Comparison of ENCODE assay signal across 12 mouse cellular contexts in genomic region chr1:92742881-92743621, GRCm38 (mm10).
DNase-seq lines count a peak whose midpoint lies in the region; ATAC-seq and TF ChIP-seq lines count a peak whose summit lies in the region.
"Had no signal": no experiment of that assay in that cellular context is flagged by ENCODE, and none has a peak within 500 bp of the region (broad histone marks: within the 10 kb centered on the region; RNA-seq: fewer than 3 reads in every experiment).

No protein-coding gene starts in this region.

- H3K9me3 ChIP-seq in stomach, embryonic 14.5 days (ENCODE audit: control insufficient read depth, low read depth, low read length): no peaks in the 10 kb centered on the region
- H3K9me3 ChIP-seq: embryonic facial prominence, embryonic 15.5 days; liver, embryonic 13.5 days had no signal

- H3K27me3 ChIP-seq in stomach, embryonic 14.5 days (ENCODE audit: control insufficient read depth, insufficient read depth, low read length): no peaks in the 10 kb centered on the region
- H3K27me3 ChIP-seq: embryonic facial prominence, embryonic 15.5 days; liver, embryonic 13.5 days had no signal

- no peaks in the 10 kb centered on the region for H3K4me1 ChIP-seq in lung, adult 2 months (ENCODE audit: control insufficient read depth, insufficient read depth, low read length)
- H3K4me1 ChIP-seq in stomach, embryonic 14.5 days (ENCODE audit: control insufficient read depth, insufficient read depth, low read length): peaks cover 16% of the 10 kb centered on the region
- H3K4me1 ChIP-seq: liver, embryonic 13.5 days had no signal

- no peaks in the 10 kb centered on the region for H3K36me3 ChIP-seq in stomach, embryonic 14.5 days (ENCODE audit: control insufficient read depth, insufficient read depth, low read length)
- H3K36me3 ChIP-seq: embryonic facial prominence, embryonic 15.5 days; liver, embryonic 13.5 days had no signal

- H3K9ac ChIP-seq in stomach, embryonic 14.5 days (replicated peaks; ENCODE audit: low read depth, low read length): no peak overlapping the region
- H3K9ac ChIP-seq: embryonic facial prominence, embryonic 15.5 days; liver, embryonic 13.5 days had no signal

- no peak overlapping the region for H3K4me2 ChIP-seq in stomach, embryonic 14.5 days (replicated peaks; ENCODE audit: low read depth, low read length)
- H3K4me2 ChIP-seq: embryonic facial prominence, embryonic 15.5 days; liver, embryonic 13.5 days; midbrain, embryonic 11.5 days had no signal

- DNase-seq in heart, adult 11 months: peak; percentile 92
- DNase-seq in heart, adult 8-10 months (ENCODE audit: low spot score): no peak
- no peak for DNase-seq in lung, adult 2 months
- no peak for DNase-seq in lung, adult 18-20 months
- peak; percentile 20 for DNase-seq in adrenal gland, postnatal 25 days
- no peak for DNase-seq in c-Kit-positive CD71-positive TER-119-positive erythroid progenitor cells, embryonic 14.5 days (ENCODE audit: low spot score)
- DNase-seq: kidney, postnatal 4 days; liver, embryonic 13.5 days; thymus, postnatal 4 days had no signal

- 61% methylated on average over 4 of the region's 4 CpGs for WGBS in lung, adult 2 months
- WGBS in stomach, embryonic 14.5 days: 41% methylated on average over 4 of the region's 4 CpGs

- TF ChIP-seq POLR2A in lung, adult 2 months (IDR thresholded peaks at IDR 0.05; ENCODE audit: borderline replicate concordance, extremely low read depth, low read depth, low read length): no peak

- no peak overlapping the region for H3K27ac ChIP-seq in stomach, embryonic 14.5 days (ENCODE audit: low read length)
- H3K27ac ChIP-seq: embryonic facial prominence, embryonic 15.5 days; liver, embryonic 13.5 days had no signal

- no peak overlapping the region for H3K4me3 ChIP-seq in lung, adult 2 months (replicated peaks; ENCODE audit: extremely low read depth, low read depth, low read length)
- no peak overlapping the region for H3K4me3 ChIP-seq in stomach, embryonic 14.5 days (ENCODE audit: low read depth, low read length)
- H3K4me3 ChIP-seq: embryonic facial prominence, embryonic 15.5 days; liver, embryonic 13.5 days had no signal

- 0 out of 2 replicates have a peak, but pooled peaks have one; percentile 5 for TF ChIP-seq CTCF in lung, adult 2 months (IDR thresholded peaks at IDR 0.05; ENCODE audit: insufficient read depth, low read length)

- ATAC-seq in stomach, embryonic 14.5 days (ENCODE audit: insufficient number of reproducible peaks, insufficient read depth, low FRiP score, low read depth): peak; percentile 61; the same call in 1 of the 2 replicates

Comparison
In these comparisons a context has a peak if more than half of its experiments do, and no peak if none do; other contexts are left out.
1. DNase-seq: peak in heart, adult 11 months (single experiment) and adrenal gland, postnatal 25 days (single experiment); none in heart, adult 8-10 months (single experiment), lung, adult 2 months (single experiment), lung, adult 18-20 months (0 of 2) and c-Kit-positive CD71-positive TER-119-positive erythroid progenitor cells, embryonic 14.5 days (single experiment).